Mouse (Mus musculus) bone marrow macrophage, adult 2 months (primary cell): ENCODE data around the gene Gm20431.

Experiments
- CTCF ChIP-seq: IDR thresholded peaks from 2 replicates; pipeline ENCODE4 v1.5.1; 2012; ENCODE audit warnings: low read depth, mild to moderate bottlenecking, low read length, moderate library complexity
- POLR2A ChIP-seq: IDR thresholded peaks from 2 replicates; pipeline ENCODE4 v1.6.1; 2012; ENCODE audit warnings: mild to moderate bottlenecking, low read depth, low read length, borderline replicate concordance

DNA sequence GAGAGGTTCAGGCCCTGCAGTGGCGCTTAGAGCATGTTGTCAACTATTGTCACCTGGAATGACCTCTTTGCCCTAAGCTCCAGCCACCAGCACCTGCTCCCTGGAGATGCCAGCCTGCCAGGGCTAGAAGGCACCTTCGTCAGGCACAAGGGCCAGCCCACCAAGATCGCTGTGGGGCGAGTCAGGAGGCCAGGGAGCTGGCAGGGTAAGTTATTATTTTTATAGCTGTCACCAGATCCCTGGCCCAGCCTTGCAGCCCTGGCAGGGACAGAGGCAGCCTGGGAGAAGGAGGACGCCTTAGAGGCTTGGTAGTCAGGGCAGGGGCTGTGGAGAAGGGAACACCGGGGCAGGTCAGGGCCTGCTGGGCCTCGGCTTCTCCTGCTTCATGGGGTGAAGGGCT is 34.8 kb upstream of the Gm20431 start:
- TF ChIP-seq CTCF (no peak), POLR2A (no peak)
